Mouse (Mus musculus) CH12.LX (cell line): Measurements from ENCODE around the gene Hdac9. TPM values are rescaled to one million over a fixed set of nuclear protein-coding genes. Genes with fewer than 3 reads are reported as not detected.

Experiments used
- DNase-seq: peaks from one replicate; pipeline ENCODE4 v3.0.0-alpha.2; 2013; ENCODE audit errors: extremely low read depth
- H3K27ac ChIP-seq: 2 replicates; pipeline ENCODE4 v1.5.1; 2012; ENCODE audit warnings: low read depth, mild to moderate bottlenecking, control low read depth, moderate library complexity; ENCODE audit not compliant: insufficient read depth
- H3K27me3 ChIP-seq: replicated peaks from 2 replicates; pipeline ENCODE3; 2012; ENCODE audit warnings: inconsistent platforms
- H3K36me3 ChIP-seq, 2 experiments: replicated peaks in 1 of 2; 2 replicates each; pipeline versions ENCODE3 to v1.6.1; 2012; ENCODE audit warnings: inconsistent platforms in 1 of 2, low read length in 1 of 2, mild to moderate bottlenecking in 1 of 2, mixed read lengths in 1 of 2, moderate library complexity in 1 of 2; ENCODE audit not compliant: control insufficient read depth in 1 of 2, insufficient read depth in 1 of 2
- H3K4me1 ChIP-seq, 2 experiments: 2 replicates each; pipeline ENCODE4 v1.6.1; 2012; ENCODE audit warnings: inconsistent platforms in 1 of 2, moderate library complexity in 1 of 2; ENCODE audit not compliant: insufficient read depth in 2 of 2, control insufficient read depth in 1 of 2
- H3K4me2 ChIP-seq: 2 replicates; pipeline ENCODE4 v1.6.1; 2012; ENCODE audit warnings: low read depth, mild to moderate bottlenecking, control low read depth; ENCODE audit not compliant: poor library complexity, insufficient read depth, severe bottlenecking
- H3K4me3 ChIP-seq, 3 experiments: fragments of 150-350 bp in 1 of 3; sonication (generic) in 1 of 3; replicated peaks in 1 of 3; 2 replicates each; pipeline versions ENCODE3 to v1.5.1; 2011 to 2012; ENCODE audit warnings: low read depth in 2 of 3, low read length in 2 of 3, mild to moderate bottlenecking in 2 of 3, moderate library complexity in 2 of 3, control low read depth in 1 of 3, improper control_type of control experiment in 1 of 3, inconsistent platforms in 1 of 3, mixed read lengths in 1 of 3; ENCODE audit not compliant: poor library complexity in 1 of 3
- H3K79me2 ChIP-seq: replicated peaks from 2 replicates; pipeline ENCODE4 v1.6.1; 2012; ENCODE audit warnings: mild to moderate bottlenecking, moderate library complexity; ENCODE audit not compliant: control insufficient read depth, poor library complexity, insufficient read depth, severe bottlenecking; ENCODE audit errors: extremely low read depth
- H3K9ac ChIP-seq: 2 replicates; pipeline ENCODE4 v1.6.1; 2012; ENCODE audit warnings: low read depth, mild to moderate bottlenecking, control low read depth, moderate library complexity; ENCODE audit not compliant: insufficient read depth
- H3K9me3 ChIP-seq: replicated peaks from 2 replicates; pipeline ENCODE3; 2012; ENCODE audit warnings: low read length, inconsistent platforms, mixed read lengths
- BHLHE40 ChIP-seq: IDR thresholded peaks from 2 replicates; pipeline ENCODE4 v1.6.1; 2011; ENCODE audit warnings: mild to moderate bottlenecking, low read depth, low read length, improper control_type of control experiment
- CHD1 ChIP-seq: IDR thresholded peaks from 2 replicates; pipeline ENCODE4 v1.6.1; 2012; ENCODE audit warnings: low read depth, low read length, improper control_type of control experiment, inconsistent platforms
- CHD2 ChIP-seq: IDR thresholded peaks from 2 replicates; pipeline ENCODE4 v1.6.1; 2011; ENCODE audit warnings: low read length, improper control_type of control experiment
- E2F4 ChIP-seq: IDR thresholded peaks from 2 replicates; pipeline ENCODE4 v1.6.1; 2011; ENCODE audit warnings: low read depth, low read length, improper control_type of control experiment; ENCODE audit not compliant: insufficient replicate concordance
- GABPA ChIP-seq: IDR thresholded peaks from 2 replicates; pipeline ENCODE4 v1.6.1; 2012; ENCODE audit warnings: low read depth, low read length, improper control_type of control experiment, inconsistent platforms; ENCODE audit not compliant: insufficient replicate concordance
- IRF4 ChIP-seq: IDR thresholded peaks from 2 replicates; pipeline ENCODE4 v1.6.1; 2014; ENCODE audit warnings: low read depth, mild to moderate bottlenecking, inconsistent platforms, low read length, improper control_type of control experiment
- JUN ChIP-seq: IDR thresholded peaks from 2 replicates; pipeline ENCODE4 v1.6.1; 2011; ENCODE audit warnings: low read depth, mild to moderate bottlenecking, low read length, improper control_type of control experiment, moderate library complexity; ENCODE audit not compliant: insufficient read depth
- KAT2A ChIP-seq: IDR thresholded peaks from 2 replicates; pipeline ENCODE4 v1.6.1; 2012; ENCODE audit warnings: low read length, improper control_type of control experiment, inconsistent platforms; ENCODE audit not compliant: insufficient replicate concordance
- MAFK ChIP-seq: IDR thresholded peaks from 2 replicates; pipeline ENCODE4 v1.6.1; 2011; ENCODE audit warnings: low read length, improper control_type of control experiment; ENCODE audit not compliant: insufficient replicate concordance
- MAX ChIP-seq: IDR thresholded peaks from 2 replicates; pipeline ENCODE4 v1.6.1; 2011; ENCODE audit warnings: low read length, improper control_type of control experiment
- MYC ChIP-seq: IDR thresholded peaks from 2 replicates; pipeline ENCODE4 v1.6.1; 2011; ENCODE audit warnings: low read depth, mild to moderate bottlenecking, improper control_type of control experiment, low read length
- NELFE ChIP-seq: IDR thresholded peaks from 2 replicates; pipeline ENCODE4 v1.6.1; 2011; ENCODE audit warnings: low read depth, low read length, improper control_type of control experiment
- NRF1 ChIP-seq: IDR thresholded peaks from 2 replicates; pipeline ENCODE4 v1.6.1; 2014; ENCODE audit warnings: low read depth, mild to moderate bottlenecking, inconsistent platforms, low read length, improper control_type of control experiment, moderate library complexity
- PAX5 ChIP-seq: IDR thresholded peaks from 2 replicates; pipeline ENCODE4 v1.6.1; 2012; ENCODE audit warnings: low read length, inconsistent platforms, mixed read lengths
- POLR2A ChIP-seq: IDR thresholded peaks from 2 replicates; pipeline ENCODE4 v1.6.1; 2011; ENCODE audit warnings: low read depth, mild to moderate bottlenecking, improper control_type of control experiment, low read length
- POLR2AphosphoS2 ChIP-seq: IDR thresholded peaks from 2 replicates; pipeline ENCODE4 v1.6.1; 2011; ENCODE audit warnings: low read depth, low read length, improper control_type of control experiment
- RCOR1 ChIP-seq: conservative IDR thresholded peaks from 2 replicates; pipeline ENCODE4 v1.6.1; 2012; ENCODE audit warnings: low read depth, mild to moderate bottlenecking, inconsistent platforms, low read length, improper control_type of control experiment
- TCF12 ChIP-seq: IDR thresholded peaks from 2 replicates; pipeline ENCODE4 v1.6.1; 2014; ENCODE audit warnings: low read depth, mild to moderate bottlenecking, inconsistent platforms, low read length, improper control_type of control experiment
- USF1 ChIP-seq: IDR thresholded peaks from 2 replicates; pipeline ENCODE4 v1.6.1; 2014; ENCODE audit warnings: low read depth, mild to moderate bottlenecking, inconsistent platforms, low read length, improper control_type of control experiment
- USF2 ChIP-seq: conservative IDR thresholded peaks from 2 replicates; pipeline ENCODE4 v1.6.1; 2011; ENCODE audit warnings: low read depth, low read length, improper control_type of control experiment
- ZKSCAN1 ChIP-seq: IDR thresholded peaks from 2 replicates; pipeline ENCODE4 v1.6.1; 2012; ENCODE audit warnings: low read depth, inconsistent platforms, low read length, improper control_type of control experiment, borderline replicate concordance
- ZNF384 ChIP-seq: IDR thresholded peaks from 2 replicates; pipeline ENCODE4 v1.6.1; 2012; ENCODE audit warnings: low read depth, low read length, improper control_type of control experiment, inconsistent platforms
- dilution Hi-C: fragments of 300-500 bp; cut with MboI; formaldehyde crosslinking; loops from 2 replicates; pipeline ENCODE4 v1.14.3; 2020; ENCODE audit warnings: low sequenced_read_pairs; ENCODE audit not compliant: extremely low pct_unique_long_range_greater_than_20kb, extremely low pct_ligation_motif_present
- in situ Hi-C: fragments of 300-500 bp; cut with MboI; formaldehyde crosslinking; loops from 3 replicates; pipeline ENCODE4 v1.14.3; 2019; ENCODE audit warnings: low sequenced_read_pairs, low pct_ligation_motif_present, low pct_unique_long_range_greater_than_20kb, mixed read lengths
- polyA plus RNA-seq: library from polyadenylated mRNA; unstranded; fragments of >175 nt; gene quantifications from 2 replicates; pipeline ENCODE4 v1.2.1, GENCODE M21; 2012; ENCODE audit warnings: low read depth; ENCODE audit not compliant: insufficient read length
- total RNA-seq, 2 experiments: library from RNA; depleted of rRNA; stranded (reverse); fragments of 300-350 nt in 1 of 2; fragments of >200 nt in 1 of 2; gene quantifications; 2 replicates each; pipeline ENCODE4 v1.2.3; 2012 to 2014

Gene Hdac9
- total and polyA plus RNA-seq, 3 experiments, result 0.04 to 0.38 (median 0.17) TPM

DNA sequence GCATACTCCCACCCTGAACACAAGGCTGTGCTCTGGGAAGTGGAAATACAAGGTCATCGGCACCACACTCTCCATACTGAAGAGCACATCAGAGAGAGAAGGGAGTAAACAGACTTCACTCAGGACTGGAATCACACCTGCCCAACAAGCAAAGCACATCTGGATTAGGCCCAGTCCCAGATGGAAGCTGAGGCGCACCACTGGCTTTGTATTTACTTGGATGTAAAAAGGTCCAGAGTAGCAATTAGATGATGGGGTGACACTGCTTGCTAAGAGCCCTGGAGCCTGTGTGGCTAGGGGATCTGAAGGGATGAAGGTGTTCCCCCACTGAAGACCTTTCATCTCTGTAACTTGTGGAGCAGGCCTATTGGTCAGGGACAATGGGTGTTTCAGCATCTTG lies 698.3 kb downstream of the Hdac9 start:
- H3K79me2 ChIP-seq, result no peaks in the 10 kb centered on the region
- DNase-seq, result no peak
- no peak for TF ChIP-seq ZNF384
- no peak for TF ChIP-seq MAFK
- no peak for TF ChIP-seq BHLHE40
- TF ChIP-seq KAT2A, result no peak
- no peak for TF ChIP-seq IRF4
- no peak for TF ChIP-seq MAX
- TF ChIP-seq CHD2, result no peak
- TF ChIP-seq E2F4, result no peak
- no peak for TF ChIP-seq POLR2A
- TF ChIP-seq POLR2AphosphoS2, result no peak
- TF ChIP-seq USF2, result no peak
- no peak for TF ChIP-seq RCOR1
- no peak for TF ChIP-seq NRF1
- TF ChIP-seq USF1, result no peak
- TF ChIP-seq NELFE, result no peak
- TF ChIP-seq CHD1, result no peak
- TF ChIP-seq ZKSCAN1, result no peak
- TF ChIP-seq GABPA, result no peak
- TF ChIP-seq TCF12, result no peak
- no peak for TF ChIP-seq MYC
- H3K27ac ChIP-seq, result no peak overlapping the region
- dilution Hi-C loops (no loop called here), in situ Hi-C loops (no loop called here)
- no peaks in the 10 kb centered on the region for H3K36me3 ChIP-seq
- no peak overlapping the region for H3K9ac ChIP-seq
- H3K4me1 ChIP-seq, result peaks cover 2 to 4% of the 10 kb centered on the region in 2 experiments; a peak in 1 of 4 replicates
- H3K4me3 ChIP-seq, result no peak overlapping the region
- H3K4me2 ChIP-seq, result no peak overlapping the region
- no peaks in the 10 kb centered on the region for H3K9me3 ChIP-seq
- H3K27me3 ChIP-seq, result no peaks in the 10 kb centered on the region

DNA sequence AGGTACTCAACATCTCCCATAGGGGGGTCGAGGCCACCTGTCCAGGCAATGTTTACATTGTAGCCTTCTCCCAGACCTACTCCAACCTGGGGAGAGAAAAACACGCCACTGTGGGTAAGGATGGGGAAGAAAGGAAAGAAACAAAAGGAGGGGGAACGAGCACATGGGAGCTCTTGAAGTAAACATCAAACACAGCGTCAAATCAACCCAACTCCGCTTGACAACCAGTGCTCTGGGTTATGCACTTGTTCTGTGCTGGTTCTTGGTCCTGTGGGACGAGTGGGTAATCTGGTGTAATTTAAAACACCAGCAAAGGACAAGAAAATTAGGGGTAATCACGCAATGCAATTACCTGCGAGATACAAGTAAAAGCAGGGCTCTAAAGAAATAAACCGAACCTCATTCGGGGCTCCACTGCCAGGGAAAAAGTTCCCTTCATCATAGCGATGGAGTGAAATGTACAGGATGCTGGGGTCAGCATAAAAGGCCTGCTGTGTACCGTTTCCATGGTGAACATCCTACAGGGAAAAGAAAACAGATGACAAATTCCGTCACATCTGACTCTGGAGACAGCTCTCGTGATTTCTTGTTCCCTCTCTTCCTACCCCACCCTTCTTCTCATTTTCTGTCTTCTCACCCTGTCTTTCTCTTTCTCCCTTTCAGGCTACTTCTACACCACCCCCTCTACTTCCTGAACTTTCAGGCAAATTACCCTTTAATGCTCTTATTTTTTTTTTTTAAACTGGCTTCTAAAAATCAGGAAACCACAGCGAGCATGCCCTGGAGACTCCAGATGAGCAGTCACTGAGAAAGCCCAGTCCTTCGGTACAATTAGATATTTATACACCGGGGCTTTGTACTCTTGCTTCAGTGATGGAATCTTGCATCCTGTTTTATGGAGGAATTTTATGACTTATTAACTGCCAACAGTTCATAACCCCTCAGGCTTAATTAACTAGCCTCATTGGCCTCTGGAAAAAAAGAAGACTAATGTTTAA lies 701.6 kb downstream of the Hdac9 start:
- no peak overlapping the region for H3K27ac ChIP-seq
- H3K36me3 ChIP-seq, result no peaks in the 10 kb centered on the region
- H3K27me3 ChIP-seq, result no peaks in the 10 kb centered on the region
- H3K4me3 ChIP-seq, result no peak overlapping the region
- no peaks in the 10 kb centered on the region for H3K9me3 ChIP-seq
- H3K79me2 ChIP-seq, result no peaks in the 10 kb centered on the region
- H3K9ac ChIP-seq, result no peak overlapping the region
- dilution Hi-C loops (no loop called here), in situ Hi-C loops (no loop called here)
- no peak overlapping the region for H3K4me2 ChIP-seq
- no peak for TF ChIP-seq JUN
- TF ChIP-seq ZNF384, result no peak
- no peak for TF ChIP-seq PAX5
- TF ChIP-seq IRF4, result no peak
- H3K4me1 ChIP-seq, result peaks cover 2 to 4% of the 10 kb centered on the region in 2 experiments; a peak in 1 of 4 replicates
- no peak for DNase-seq
